Mouse (Mus musculus): ENCODE results near the gene Nek3. TPM values are rescaled to one million over a fixed set of nuclear protein-coding genes. Genes with fewer than 3 reads are reported as not detected.

Gene Nek3
- total and polyA plus RNA-seq, 3 experiments: 3.4 to 4.7 (median 4.4) TPM

DNA sequence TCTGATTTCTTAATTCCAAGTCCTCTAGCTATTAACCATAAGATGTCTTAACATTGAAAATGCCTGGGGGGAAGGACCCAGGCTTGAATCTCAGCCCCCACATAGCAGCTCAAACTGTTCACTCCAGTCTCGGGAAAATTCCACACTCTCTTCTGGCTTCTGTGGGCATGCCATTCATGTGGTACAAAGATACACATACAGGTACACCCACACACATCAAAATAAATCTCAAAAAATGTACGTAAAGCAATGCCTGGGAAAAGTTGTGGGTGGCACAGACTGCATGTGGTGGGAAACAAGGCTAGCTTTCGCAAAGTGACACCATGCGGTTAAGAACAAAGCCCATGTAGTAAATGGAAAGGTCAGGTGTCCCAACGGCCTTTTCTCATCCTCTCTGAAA lies 2.9 kb upstream of the Nek3 start:
- Histone ChIP-seq H3K4me2 (ENCODE audit: insufficient read depth, low read depth, poor library complexity, severe bottlenecking) (no peak overlapping the region), H3K4me3 (replicated peaks in 1 of 3; ENCODE audit: low read depth in 2 of 3, low read length in 2 of 3, poor library complexity in 1 of 3) (no peak overlapping the region), H3K27ac (ENCODE audit: insufficient read depth, low read depth) (no peak overlapping the region), H3K9ac (ENCODE audit: insufficient read depth, low read depth) (no peak overlapping the region), H3K4me1 (ENCODE audit: control insufficient read depth in 1 of 2, insufficient read depth in 2 of 2) (peaks cover 2 to 6% of the 10 kb centered on the region in 2 experiments; a peak in 1 of 4 replicates), H3K36me3 (replicated peaks in 1 of 2; ENCODE audit: control insufficient read depth in 1 of 2, insufficient read depth in 1 of 2, low read length in 1 of 2) (peaks cover 15 to 63% of the 10 kb centered on the region in 2 experiments), H3K9me3 (replicated peaks; ENCODE audit: low read length) (no peaks in the 10 kb centered on the region), H3K79me2 (replicated peaks; ENCODE audit: control insufficient read depth, extremely low read depth, insufficient read depth, poor library complexity, severe bottlenecking) (no peaks in the 10 kb centered on the region), H3K27me3 (replicated peaks) (no peaks in the 10 kb centered on the region)
- dilution Hi-C loops (cut with MboI; ENCODE audit: extremely low pct_ligation_motif_present, extremely low pct_unique_long_range_greater_than_20kb, low sequenced_read_pairs): no loop called here
- in situ Hi-C loops (cut with MboI; ENCODE audit: low pct_ligation_motif_present, low pct_unique_long_range_greater_than_20kb, low sequenced_read_pairs): no loop called here
- TF ChIP-seq ELF1 (IDR thresholded peaks at IDR 0.05; ENCODE audit: low read depth, low read length) (no peak), IRF4 (IDR thresholded peaks at IDR 0.05; ENCODE audit: low read depth, low read length) (no peak), KAT2A (IDR thresholded peaks at IDR 0.05; ENCODE audit: insufficient replicate concordance, low read length) (no peak), CTCF (conservative IDR thresholded peaks at IDR 0.05 in 1 of 2, IDR thresholded peaks at IDR 0.05 in 1 of 2; ENCODE audit: low read depth in 2 of 2, low read length in 2 of 2) (no peak), POLR2A (IDR thresholded peaks at IDR 0.05; ENCODE audit: low read depth, low read length) (no peak), MXI1 (IDR thresholded peaks at IDR 0.05; ENCODE audit: low read depth, low read length) (no peak), RCOR1 (conservative IDR thresholded peaks at IDR 0.05; ENCODE audit: low read depth, low read length) (no peak), MYC (IDR thresholded peaks at IDR 0.05; ENCODE audit: low read depth, low read length) (no peak), ZKSCAN1 (IDR thresholded peaks at IDR 0.05; ENCODE audit: borderline replicate concordance, low read depth, low read length) (no peak), MAFK (IDR thresholded peaks at IDR 0.05; ENCODE audit: insufficient replicate concordance, low read length) (no peak), ZNF384 (IDR thresholded peaks at IDR 0.05; ENCODE audit: low read depth, low read length) (no peak), EP300 (IDR thresholded peaks at IDR 0.05; ENCODE audit: low read length) (no peak), TCF12 (IDR thresholded peaks at IDR 0.05; ENCODE audit: low read depth, low read length) (no peak), USF2 (conservative IDR thresholded peaks at IDR 0.05; ENCODE audit: low read depth, low read length) (no peak), MAZ (IDR thresholded peaks at IDR 0.05; ENCODE audit: low read depth, low read length) (no peak), RAD21 (IDR thresholded peaks at IDR 0.05; ENCODE audit: low read depth, low read length) (no peak), BHLHE40 (IDR thresholded peaks at IDR 0.05; ENCODE audit: low read depth, low read length) (no peak), MAX (IDR thresholded peaks at IDR 0.05; ENCODE audit: low read length) (no peak), UBTF (IDR thresholded peaks at IDR 0.05; ENCODE audit: low read depth, low read length) (no peak), MEF2A (IDR thresholded peaks at IDR 0.05; ENCODE audit: borderline replicate concordance, low read depth, low read length) (no peak)
- DNase-seq (ENCODE audit: extremely low read depth): no peak

DNA sequence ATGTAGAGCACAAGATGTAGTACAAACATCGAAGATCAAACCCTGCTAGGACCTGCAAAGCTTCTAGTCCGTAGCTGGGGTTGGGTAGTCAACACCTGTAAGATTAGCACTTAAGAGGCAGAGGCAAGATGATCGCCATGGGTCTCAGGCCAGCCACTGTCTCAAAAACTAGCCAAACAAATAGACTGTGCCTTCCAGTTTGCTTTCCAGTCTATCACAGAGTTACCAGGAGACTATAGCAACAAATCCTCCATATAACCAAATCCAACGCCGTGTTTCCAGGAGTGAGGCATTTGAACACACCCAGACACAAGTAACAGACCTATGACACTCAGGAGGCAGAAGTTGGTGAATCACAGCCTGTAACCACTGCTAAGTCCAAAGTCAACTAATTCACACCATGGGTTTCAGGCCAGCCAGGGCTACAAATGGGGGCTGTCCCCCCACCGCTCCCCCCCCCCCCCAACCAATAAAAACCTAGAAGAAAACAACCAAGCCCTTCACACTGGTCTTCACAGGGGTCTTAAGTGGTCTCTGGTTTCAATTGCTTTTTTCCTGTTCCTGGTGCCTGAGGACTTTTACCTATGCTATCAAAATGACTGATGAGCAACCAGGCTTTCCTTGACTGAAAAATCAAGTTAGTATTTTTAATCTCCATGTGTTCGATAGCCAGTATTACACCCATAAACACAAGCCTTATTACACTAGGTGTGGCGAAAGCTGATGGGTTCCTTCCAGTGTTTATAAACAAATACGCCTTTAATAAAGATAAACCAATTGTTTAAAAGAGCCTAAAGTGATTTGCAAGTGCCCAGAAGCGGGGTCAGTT lies 770 bp downstream of the Nek3 start:
- Histone ChIP-seq H3K79me2 (replicated peaks; ENCODE audit: control insufficient read depth, extremely low read depth, insufficient read depth, poor library complexity, severe bottlenecking) (no peaks in the 10 kb centered on the region), H3K4me3 (replicated peaks in 1 of 3; ENCODE audit: low read depth in 2 of 3, low read length in 2 of 3, poor library complexity in 1 of 3) (peak overlapping the region; percentile 43 to 59 (median 48)), H3K4me2 (ENCODE audit: insufficient read depth, low read depth, poor library complexity, severe bottlenecking) (peak overlapping the region; percentile 59; the same call in 1 of the 2 replicates), H3K27me3 (replicated peaks) (no peaks in the 10 kb centered on the region), H3K4me1 (ENCODE audit: control insufficient read depth in 1 of 2, insufficient read depth in 2 of 2) (peaks cover 2 to 6% of the 10 kb centered on the region in 2 experiments; a peak in 1 of 4 replicates), H3K36me3 (replicated peaks in 1 of 2; ENCODE audit: control insufficient read depth in 1 of 2, insufficient read depth in 1 of 2, low read length in 1 of 2) (peaks cover 12 to 58% of the 10 kb centered on the region in 2 experiments), H3K27ac (ENCODE audit: insufficient read depth, low read depth) (no peak overlapping the region), H3K9ac (ENCODE audit: insufficient read depth, low read depth) (peak overlapping the region; percentile 75), H3K9me3 (replicated peaks; ENCODE audit: low read length) (no peaks in the 10 kb centered on the region)
- no peak for DNase-seq (ENCODE audit: extremely low read depth)
- in situ Hi-C loops (cut with MboI; ENCODE audit: low pct_ligation_motif_present, low pct_unique_long_range_greater_than_20kb, low sequenced_read_pairs): no loop called here
- no peak for TF ChIP-seq TBP (conservative IDR thresholded peaks at IDR 0.05; ENCODE audit: low read depth, low read length)
- TF ChIP-seq NELFE (IDR thresholded peaks at IDR 0.05; ENCODE audit: low read depth, low read length): no peak
- TF ChIP-seq SIN3A (IDR thresholded peaks at IDR 0.05; ENCODE audit: low read length): no peak
- TF ChIP-seq RAD21 (IDR thresholded peaks at IDR 0.05; ENCODE audit: low read depth, low read length): no peak
- no peak for TF ChIP-seq MAZ (IDR thresholded peaks at IDR 0.05; ENCODE audit: low read depth, low read length)
- no peak for TF ChIP-seq ZMIZ1 (IDR thresholded peaks at IDR 0.05; ENCODE audit: low read depth, low read length)
- no peak for TF ChIP-seq IRF4 (IDR thresholded peaks at IDR 0.05; ENCODE audit: low read depth, low read length)
- no peak for TF ChIP-seq CTCF (conservative IDR thresholded peaks at IDR 0.05 in 1 of 2, IDR thresholded peaks at IDR 0.05 in 1 of 2; ENCODE audit: low read depth in 2 of 2, low read length in 2 of 2)
- TF ChIP-seq CHD1 (IDR thresholded peaks at IDR 0.05; ENCODE audit: low read depth, low read length): no peak
- TF ChIP-seq MAFK (IDR thresholded peaks at IDR 0.05; ENCODE audit: insufficient replicate concordance, low read length): no peak
- no peak for TF ChIP-seq ETS1 (conservative IDR thresholded peaks at IDR 0.05; ENCODE audit: low read depth, low read length)
- TF ChIP-seq MXI1 (IDR thresholded peaks at IDR 0.05; ENCODE audit: low read depth, low read length): no peak
- TF ChIP-seq E2F4 (IDR thresholded peaks at IDR 0.05; ENCODE audit: insufficient replicate concordance, low read depth, low read length): no peak
- dilution Hi-C loops (cut with MboI; ENCODE audit: extremely low pct_ligation_motif_present, extremely low pct_unique_long_range_greater_than_20kb, low sequenced_read_pairs): no loop called here
